Mouse (Mus musculus) adrenal gland, adult 18-20 months (tissue): ENCODE data around the gene Bpifa1. TPM values are rescaled to one million over a fixed set of nuclear protein-coding genes. Genes with fewer than 3 reads are reported as not detected.
"Not testable (repeated sequence)": the region's sequence is repeated elsewhere in the genome, so short reads cannot be mapped to it uniquely, and the experiment has no call there.

Experiments
- DNase-seq, 2 experiments: peaks; one replicate each; pipeline ENCODE4 v3.0.0; 2021 to 2022; ENCODE audit warnings: low spot score in 2 of 2
- long read RNA-seq, 2 experiments: library from polyadenylated mRNA; stranded (forward); transcript quantifications; one replicate each; pipeline ENCODE4 v2.0.0; 2021
- total RNA-seq, 2 experiments: library from RNA; stranded (reverse); gene quantifications; 1 replicate in 1 of 2; 2 replicates in 1 of 2; pipeline ENCODE4 v1.2.3; 2021

Bpifa1 gene
- total RNA-seq = under 1 TPM in 1 of 2 experiments, not detected in 1; 0.35 TPM
- long read RNA-seq, experiment 1 = 0 reads
- long read RNA-seq, experiment 2 = 0 reads

DNA sequence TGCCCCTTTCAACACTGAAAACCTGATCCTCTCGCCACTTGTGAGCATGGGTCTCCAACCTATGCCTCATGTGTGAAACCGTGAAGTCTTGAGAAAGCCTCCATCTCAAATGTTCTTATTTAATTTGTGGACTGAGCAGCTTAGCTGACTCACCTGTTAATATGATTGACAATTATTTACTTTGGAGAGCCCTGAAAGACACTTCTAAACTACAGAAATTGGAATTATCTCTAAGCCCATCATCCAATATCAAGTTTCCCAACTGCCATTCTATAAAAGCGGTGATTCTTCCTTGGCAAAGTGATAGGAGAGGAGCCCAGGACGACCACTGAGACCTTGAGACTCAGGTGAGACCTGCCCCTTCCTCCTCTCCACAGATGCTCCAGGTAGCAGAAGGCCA lies at the start of gene Bpifa1:
Bpifa1 (plus strand) TSS at position 301 of the 400 bp plus-strand sequence.
- DNase-seq = no peak

DNA sequence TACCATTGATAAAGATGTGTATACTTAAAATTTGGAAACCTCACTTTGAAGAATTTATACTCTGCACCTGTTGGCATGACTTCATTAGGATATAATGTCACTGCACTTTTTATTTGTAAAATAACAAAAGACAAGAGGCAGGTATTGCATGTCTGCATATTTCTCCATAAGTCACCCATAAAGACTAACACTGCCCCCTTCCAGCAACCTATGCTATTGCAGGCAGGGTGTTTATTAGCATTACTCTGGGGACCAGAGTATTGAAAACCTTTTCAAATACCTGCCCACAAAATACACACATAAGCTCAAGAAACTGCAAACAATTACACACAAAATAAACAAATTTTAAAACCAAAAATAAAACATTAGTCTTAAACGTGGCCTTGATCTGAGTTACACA lies 44.9 kb upstream of the Bpifa1 start:
- DNase-seq = no peak

DNA sequence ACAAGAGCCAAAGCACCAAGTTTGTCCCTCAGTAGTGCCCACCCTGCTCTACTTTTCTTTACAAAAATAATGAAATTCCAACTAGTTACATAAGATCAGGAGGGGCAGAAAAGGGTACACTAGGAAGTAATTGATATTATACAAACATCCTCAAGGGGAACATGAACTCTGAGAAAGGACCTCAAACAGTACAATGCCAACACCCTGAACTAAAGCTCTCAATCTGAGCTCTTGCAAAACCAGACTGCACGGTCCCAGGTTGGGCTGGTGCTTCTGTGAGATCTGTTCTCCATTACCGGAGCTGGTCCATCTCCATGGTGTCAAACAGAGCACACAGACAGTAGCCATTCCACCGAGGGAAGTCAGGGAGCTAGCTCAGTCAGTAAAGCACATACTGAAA lies 25.3 kb upstream of the Bpifa1 start:
- no peak for DNase-seq

DNA sequence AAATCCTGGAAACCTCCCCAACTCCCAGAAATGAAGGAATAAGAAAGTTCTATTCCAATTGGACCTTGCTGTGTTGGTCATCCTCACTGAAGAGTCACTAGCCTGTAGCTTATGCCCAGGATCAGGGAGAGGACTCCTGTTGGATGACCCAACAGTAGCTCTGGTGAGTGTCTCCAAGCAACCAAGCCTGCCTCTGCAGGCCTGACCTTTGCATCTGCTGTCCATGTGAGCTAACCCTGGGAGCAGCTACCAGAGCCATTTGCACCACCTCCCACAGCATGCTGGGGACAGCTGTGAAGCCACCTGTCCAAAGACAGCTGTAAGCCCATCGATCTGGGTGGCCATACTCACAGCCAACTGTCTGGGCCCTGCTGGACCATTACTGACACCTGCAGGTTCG lies 12.6 kb upstream of the Bpifa1 start, which contains the start of gene Bpifa3:
Bpifa3 (plus strand) TSS at position 217 of the 400 bp plus-strand sequence.
- DNase-seq = no peak

DNA sequence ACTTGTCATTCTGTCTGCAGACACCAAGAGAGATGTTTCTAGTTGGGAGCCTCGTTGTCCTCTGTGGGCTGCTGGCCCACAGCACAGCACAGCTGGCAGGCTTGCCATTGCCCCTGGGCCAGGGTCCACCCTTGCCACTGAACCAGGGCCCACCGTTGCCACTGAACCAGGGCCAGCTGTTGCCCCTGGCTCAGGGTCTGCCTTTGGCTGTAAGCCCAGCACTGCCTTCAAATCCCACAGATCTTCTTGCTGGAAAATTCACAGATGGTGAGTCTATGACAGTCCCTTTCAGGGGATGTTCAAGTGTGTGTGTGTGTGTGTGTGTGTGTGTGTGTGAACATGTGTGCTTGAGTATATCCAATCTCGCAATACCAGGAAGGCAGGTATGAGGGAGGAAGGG lies 1.1 kb downstream of the Bpifa1 start:
- no peak for DNase-seq

DNA sequence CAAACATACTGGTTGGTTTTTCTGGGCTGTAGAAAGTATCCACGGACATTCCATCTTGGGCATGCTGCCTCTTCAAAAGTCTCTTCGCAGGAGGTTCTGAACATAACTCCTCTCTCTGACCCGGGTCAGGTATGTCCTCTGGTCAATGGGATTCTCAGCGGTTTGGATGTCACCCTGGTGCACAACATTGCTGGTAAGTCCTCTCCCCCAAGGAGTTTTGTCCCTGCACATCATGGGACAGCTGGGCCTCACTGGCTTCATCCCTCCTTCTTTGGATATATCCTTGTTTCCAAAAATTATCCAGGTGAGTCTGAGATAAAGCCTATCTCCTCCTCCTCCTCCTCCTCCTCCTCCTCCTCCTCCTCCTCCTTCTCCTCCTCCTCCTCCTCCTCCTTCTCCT lies 4.8 kb downstream of the Bpifa1 start:
- no peak for DNase-seq

DNA sequence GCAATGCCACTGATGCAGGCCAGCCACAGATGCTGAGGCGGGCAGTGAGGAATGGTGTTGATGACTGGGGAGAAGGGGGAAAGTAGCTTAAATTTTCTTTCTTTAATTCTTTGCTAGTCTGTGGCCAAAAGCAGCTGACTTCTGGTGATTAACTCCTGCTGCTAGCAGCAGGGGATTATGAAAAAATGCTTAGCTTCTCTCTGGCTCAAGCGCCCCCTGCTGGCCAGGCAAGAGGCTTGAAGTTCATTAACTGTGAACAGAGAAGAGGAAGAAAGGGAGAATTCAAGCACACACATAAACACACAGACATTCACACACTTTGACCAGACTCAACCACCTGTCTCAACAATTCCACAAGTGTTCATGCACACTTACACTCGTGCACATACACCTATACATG lies 15.8 kb downstream of the Bpifa1 start:
- DNase-seq = peak; percentile 45 to 53

DNA sequence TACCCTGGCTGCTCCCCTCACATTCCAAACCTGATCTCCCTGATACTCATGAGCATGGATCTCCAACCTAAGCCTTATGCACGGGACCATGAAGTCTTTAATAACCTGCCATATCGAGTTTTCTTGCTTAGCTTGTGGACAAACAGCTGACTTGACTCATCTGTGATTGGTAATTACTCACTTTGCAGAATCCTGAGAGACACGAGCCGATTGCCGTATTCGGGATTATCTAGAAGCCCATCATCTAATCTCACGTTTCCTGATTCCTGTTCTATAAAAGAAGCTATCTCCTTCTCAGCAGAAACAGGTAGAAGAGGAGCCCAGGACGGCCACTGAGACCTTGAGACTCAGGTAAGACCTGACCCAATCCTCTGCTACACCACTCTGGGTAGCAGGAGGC lies 19.6 kb downstream of the Bpifa1 start, which contains the start of gene Bpifa5:
Bpifa5 (plus strand) TSS at position 301 of the 400 bp plus-strand sequence.
- DNase-seq = no peak

DNA sequence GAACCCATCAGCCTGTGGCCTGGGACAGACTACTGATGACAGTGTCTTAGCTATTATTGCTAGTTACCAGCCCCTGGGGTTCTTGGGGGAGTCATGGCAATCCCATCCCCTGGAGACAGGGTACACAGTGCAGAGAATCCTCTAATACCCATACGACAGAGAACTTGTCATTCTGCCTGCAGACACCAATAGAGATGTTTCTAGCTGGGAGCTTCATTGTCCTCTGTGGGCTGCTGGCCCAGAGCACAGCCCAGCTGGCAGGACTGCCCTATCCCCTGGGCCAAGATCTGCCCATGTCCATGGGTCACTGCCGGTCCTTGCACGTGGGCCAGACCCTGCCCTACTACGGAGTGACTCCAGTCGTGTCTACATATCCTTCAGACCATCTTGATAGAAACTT lies 20.6 kb downstream of the Bpifa1 start:
- no peak for DNase-seq

DNA sequence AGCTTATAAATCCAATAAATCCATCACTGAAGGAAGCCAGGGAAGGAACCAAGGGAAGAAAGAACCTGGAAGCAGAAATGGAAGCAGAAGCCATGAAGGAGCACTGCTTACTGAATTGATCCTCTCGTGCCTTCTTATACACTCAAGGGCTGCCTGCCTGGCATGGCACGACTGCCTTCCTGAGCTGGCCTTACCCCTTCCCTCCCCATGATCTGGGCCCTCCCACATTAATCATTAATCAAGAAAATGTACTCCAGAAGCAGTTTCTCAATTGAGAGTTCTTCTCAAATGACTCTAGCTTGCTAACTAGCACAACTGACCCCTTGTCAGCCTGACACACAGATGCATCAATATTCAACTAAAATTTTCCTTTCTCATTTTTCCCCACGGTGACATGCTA lies 26.5 kb downstream of the Bpifa1 start:
- no peak for DNase-seq

DNA sequence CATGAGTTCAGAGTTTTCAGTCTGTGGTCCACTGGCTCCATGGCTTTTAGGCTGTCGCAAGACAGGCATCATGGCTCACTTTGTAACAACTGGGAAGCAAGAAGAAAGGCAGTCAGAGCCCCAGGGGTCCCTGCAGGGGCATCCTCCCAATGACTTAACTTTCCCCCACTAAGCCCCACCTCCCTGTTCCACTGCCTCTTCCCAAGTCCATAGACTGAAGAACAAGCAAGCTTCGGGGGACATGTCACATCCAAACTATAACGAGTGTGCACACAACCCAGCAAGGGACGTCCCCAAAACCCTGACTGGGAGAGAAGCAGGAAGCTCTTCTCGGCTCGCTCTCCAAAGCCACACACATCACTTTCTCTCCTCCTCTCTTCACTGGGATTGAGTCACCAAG lies 28.9 kb downstream of the Bpifa1 start:
- no peak for DNase-seq

DNA sequence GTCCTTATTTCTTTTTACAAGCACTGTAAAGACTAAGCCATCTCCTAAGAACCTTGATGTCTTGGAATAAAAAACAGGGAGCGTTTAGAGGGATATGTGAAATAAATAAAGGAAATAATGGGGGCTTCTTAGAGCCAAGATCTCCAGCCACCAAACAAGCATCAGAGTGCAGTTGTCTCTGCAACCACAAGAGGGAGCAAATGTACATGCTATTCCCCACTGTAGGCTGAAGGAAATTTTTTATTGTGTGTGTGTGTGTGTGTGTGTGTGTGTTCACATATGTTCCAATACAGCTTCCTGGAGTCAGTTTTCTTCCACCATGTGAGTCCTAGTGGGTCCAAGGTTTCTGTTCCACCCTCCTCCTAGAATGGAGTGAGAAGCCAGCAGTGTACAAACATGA lies 30.6 kb downstream of the Bpifa1 start:
- DNase-seq = no peak

DNA sequence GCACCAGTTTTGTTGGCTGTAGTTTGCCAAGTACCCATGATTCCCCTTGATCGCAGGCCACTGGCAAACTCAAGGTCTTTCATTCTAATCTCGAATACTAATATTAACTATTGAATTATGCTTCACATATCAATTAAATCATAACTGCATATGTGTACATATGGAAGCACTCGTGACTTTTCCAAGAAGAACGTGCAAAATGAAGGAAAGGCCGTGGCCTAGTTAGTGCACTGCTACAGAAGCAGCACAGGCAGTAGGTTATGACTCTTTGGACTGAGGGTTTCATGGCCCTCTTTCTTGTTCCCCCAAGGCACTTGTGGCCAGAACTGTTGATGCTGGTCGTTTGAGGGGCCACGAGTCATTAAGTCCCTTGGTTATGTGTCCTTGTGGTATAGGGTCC lies 39.2 kb downstream of the Bpifa1 start:
- not testable (repeated sequence) for DNase-seq

DNA sequence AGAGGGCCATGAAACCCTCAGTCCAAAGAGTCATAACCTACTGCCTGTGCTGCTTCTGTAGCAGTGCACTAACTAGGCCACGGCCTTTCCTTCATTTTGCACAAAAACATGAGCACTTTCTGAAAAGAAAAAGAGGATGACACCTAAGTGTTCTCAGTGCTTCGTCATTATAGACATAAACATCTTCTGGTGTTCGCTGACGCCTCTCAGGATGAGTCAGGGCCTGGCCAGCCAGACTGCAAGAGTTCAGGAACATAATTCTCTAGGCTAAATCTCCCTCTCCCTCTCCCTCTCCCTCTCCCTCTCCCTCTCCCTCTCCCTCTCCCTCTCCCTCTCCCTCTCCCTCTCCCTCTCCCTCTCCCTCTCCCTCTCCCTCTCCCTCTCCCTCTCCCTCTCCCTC lies 40.4 kb downstream of the Bpifa1 start:
- not testable (repeated sequence) for DNase-seq

DNA sequence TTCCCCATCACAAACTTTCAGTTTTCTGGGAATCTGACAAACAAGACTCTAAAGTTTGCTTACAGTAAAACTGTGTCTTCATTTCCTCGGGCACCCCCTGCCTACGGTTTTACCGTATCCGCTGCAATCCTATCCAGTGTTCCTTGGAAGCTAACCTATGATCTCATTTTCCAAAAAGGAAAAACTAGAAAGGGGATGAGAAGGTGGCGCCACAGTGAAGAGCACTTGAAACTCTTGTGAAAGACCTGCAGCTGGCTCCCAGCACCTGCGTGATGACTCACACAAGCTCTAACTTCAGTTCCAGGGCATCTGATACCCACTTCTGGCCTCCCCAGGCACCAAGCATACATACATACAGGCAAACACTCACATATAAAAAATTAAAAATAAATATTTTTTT lies 42.6 kb downstream of the Bpifa1 start:
- no peak for DNase-seq

DNA sequence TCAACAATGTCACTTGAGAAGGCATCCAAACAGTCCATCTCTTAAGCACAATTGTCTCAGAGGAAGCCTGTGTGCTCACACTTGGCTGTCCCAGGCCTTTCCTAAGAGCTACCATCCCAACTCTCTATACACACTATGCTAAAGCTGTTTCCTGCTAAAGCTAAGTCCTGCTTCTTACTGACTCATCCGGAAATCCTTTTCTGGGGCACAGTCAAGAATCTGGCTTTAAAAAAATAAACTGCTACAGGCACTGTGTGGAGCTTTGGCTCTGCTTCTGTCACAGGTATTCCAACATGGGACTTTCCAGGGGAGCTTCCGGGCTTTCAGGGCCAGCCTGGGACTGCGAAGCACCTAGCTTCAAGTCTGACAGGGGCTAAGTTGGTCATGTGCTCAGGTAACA lies 43.1 kb downstream of the Bpifa1 start:
- DNase-seq = no peak

DNA sequence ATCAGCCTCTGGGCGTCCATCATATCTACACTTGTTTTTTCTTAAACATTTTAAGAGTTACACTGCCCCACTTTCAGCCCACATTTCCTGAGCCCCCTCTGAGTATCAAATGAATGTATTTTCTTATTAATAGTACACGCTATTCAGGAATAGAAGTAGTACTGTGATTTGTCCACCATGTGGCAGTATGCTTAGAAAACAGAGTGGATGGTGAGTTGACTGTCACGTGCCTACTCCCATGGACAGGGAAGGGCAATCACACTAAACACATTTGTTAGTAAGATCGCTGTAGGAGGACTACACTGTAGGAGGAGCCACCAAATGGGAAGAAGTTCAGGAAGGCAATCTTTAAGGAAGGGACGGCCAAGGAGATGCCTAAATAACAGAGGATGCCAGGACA lies 44.8 kb downstream of the Bpifa1 start:
- DNase-seq = no peak

DNA sequence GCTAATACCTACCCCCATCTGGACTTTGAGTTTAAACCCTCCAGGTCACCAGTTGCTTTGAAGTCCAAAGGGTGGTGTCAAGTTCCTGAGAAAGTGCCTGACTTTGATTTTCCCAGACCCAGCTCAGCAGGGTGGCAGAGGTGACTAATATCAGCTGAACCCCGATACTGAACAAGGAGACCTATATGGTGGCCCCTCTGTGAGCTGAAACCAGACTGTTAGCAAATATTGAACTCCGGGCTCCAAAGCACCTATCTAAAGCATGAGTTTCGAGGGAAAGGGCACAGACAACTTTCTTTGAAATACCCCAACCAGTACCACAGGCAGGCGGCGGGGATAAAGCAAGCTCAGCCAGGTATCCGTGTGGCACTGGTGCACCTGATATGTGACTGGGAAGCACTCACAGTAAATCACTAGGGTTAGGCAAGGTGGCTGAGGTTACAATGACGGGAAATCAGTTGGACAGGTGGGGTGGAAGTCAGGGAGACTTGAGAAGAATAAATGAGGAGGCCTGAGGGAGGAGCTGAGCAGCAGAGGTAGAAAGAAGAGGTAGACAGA lies 47.3 kb downstream of the Bpifa1 start:
- DNase-seq = no peak

DNA sequence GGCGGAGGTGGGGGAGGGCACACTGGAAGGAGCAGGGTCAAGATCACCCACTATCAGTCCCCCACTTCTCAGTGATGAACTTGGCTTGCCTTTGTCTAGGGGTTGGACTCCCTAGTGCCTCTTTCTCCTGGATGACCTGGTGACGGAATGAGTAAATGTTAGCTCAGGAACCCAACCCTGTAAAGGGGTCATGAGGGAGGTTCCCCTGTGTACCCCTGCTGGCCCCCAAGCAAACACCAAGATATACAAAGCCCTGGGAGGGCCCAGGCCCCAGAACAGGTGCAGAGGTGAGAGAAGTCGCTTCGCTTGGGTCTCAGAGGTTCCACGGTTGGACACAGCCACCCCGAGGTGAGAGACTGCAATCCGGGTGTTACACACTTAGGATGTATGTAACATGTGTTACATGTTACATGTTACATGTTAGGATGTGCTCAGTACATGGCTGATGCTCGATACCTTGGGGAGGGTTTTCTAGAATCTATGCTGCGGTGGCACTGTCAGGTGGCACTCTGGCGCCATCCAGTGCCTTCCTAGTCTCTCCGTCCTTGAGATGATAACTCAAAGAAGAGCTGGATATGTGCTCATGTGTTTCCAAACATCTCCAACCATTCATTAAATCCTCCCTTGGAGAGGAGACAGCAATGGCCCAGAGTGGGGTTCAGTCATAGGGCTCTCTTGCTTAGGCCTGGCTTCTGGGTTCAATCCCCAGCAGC lies 48.0 kb downstream of the Bpifa1 start, which contains the start of gene Bpifb1:
Bpifb1 (plus strand) TSS at position 273 of the 713 bp plus-strand sequence.
- DNase-seq = no peak

DNA sequence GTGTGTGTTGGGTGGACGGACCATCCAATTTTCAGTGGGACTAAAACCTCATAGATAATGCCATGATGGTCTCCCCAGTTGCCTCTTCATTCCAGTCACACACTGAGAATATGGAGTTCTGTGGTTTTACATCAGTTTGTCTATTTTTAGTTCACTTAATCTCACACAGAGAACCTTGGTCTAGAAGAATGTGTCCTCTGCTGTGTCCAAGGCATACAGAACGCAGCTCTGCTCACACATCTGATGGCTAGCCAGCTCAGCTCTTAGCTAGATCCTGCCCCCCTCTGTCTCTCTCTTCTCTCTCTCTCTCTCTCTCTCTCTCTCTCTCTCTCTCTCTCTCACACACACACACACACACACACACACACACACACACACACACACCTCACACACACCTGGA lies 49.5 kb downstream of the Bpifa1 start:
- no peak for DNase-seq

DNA sequence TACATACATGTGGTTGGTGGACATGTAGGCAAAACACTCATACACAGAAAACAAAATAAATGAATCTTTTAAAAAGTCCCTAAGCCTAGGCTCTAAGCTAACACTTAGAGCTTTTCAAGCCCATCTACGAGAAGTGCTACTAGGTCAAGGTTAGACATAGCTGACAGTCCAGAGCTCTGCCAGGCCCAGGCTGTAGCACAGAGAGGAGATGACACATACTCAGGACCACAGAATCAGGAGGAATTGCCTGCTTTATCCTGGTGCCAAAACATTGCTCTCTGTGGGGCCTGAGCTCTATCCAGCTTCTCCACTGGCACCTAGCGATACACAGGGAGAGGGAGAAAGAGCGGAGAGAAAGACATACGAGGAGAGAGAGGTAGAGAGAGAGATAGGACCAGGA lies 50.4 kb downstream of the Bpifa1 start:
- DNase-seq = no peak

DNA sequence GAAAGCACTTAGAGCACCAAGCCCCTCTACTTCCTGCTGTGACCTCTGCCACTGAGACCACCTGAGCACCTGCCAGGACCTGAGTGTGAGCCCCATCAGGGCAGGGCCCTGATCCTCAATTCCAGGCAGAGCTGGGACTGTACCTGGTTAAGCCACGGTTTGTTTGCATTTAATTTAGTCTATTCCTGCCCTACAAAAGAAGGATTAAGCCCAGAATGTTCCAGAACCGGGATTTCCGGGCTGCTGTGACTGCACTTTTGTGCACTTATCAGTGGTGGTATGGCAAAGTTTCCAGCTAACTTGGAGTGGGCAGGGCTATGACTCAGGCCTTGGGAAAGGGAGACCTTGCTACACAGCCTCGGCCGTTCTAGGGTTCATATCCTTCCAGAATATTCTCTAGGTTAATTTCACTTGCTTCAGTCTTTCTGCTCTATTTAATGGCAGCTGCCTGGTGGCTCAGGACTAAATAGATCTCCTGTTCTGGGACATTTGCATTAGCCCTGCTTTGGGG lies 51.4 kb downstream of the Bpifa1 start:
- no peak for DNase-seq

DNA sequence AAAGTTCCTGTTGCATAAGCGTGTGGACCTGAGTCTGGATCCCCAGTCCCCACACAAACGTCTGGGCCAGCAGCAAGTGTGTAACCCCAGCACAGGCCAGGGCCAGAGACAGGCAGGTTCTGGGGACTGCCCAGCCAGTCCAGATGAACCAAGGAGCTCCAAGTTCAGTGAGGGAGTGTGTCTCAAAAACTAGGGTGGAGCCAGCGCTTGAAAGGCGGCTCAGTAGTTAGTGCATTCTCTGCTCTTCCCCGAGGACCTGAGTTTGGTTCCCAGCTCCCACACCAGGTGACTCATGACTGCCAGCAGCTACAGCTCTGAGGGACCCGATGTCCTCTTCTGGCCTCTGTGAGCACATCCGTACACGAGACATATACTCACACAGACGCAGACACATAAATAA lies 54.4 kb downstream of the Bpifa1 start:
- DNase-seq = no peak
